Mouse (Mus musculus): ENCODE measurements at regions not wholly inside any gene's neighbourhood (a gene's known extent, or its start where the extent isn't known, plus 50 kb on each side); places are given as distances from the start of the nearest gene placed in this dataset.

- intact Hi-C loops (cut with DNase I) = no loop called here
These were observed 84.4 kb upstream of the Slc7a14 start for GRCm38 (mm10) chr3:31394533-31394932.

GRCm38 (mm10) chr3:31389955-31390354 lies 79.8 kb upstream of the Slc7a14 start:
- intact Hi-C loops (cut with DNase I) = no loop called here

GRCm38 (mm10) chr3:31375678-31376077 lies 65.5 kb upstream of the Slc7a14 start:
- intact Hi-C loops (cut with DNase I) = no loop called here

GRCm38 (mm10) chr3:31374061-31374460 lies 63.9 kb upstream of the Slc7a14 start:
- intact Hi-C loops (cut with DNase I) = no loop called here

- intact Hi-C loops (cut with DNase I) = no loop called here
These were observed 58.1 kb upstream of the Slc7a14 start for GRCm38 (mm10) chr3:31368259-31368658.
